ENCODE assay signal across 8 mouse cellular contexts in genomic region chr8:83622389-83622989, GRCm38 (mm10). TPM values are rescaled to one million over a fixed set of nuclear protein-coding genes. Genes with fewer than 3 reads are reported as not detected.
DNase-seq lines count a peak whose midpoint lies in the region; ATAC-seq lines count a peak whose summit lies in the region.

No protein-coding gene starts in this region.

- DNase-seq in kidney, postnatal 10 days: peak; percentile 93
- peak; percentile 73 to 83 for DNase-seq in natural killer cell, adult 2 months (ENCODE audit: low spot score in 2 of 2)

- H3K27ac ChIP-seq in brown adipose tissue, adult 24 weeks (replicated peaks; ENCODE audit: low read depth, low read length): no peak overlapping the region
- H3K27ac ChIP-seq in heart, embryonic 13.5 days (replicated peaks): no peak overlapping the region
- peak overlapping the region; percentile 73 for H3K27ac ChIP-seq in liver, embryonic 12.5 days
- H3K27ac ChIP-seq in stomach, embryonic 14.5 days (ENCODE audit: low read length): no peak overlapping the region

- WGBS in heart, embryonic 13.5 days: 6% methylated on average over 23 of the region's 23 CpGs
- 6% methylated on average over 23 of the region's 23 CpGs for WGBS in liver, embryonic 12.5 days (ENCODE audit: insufficient replicate concordance)
- WGBS in stomach, embryonic 14.5 days: 6% methylated on average over 23 of the region's 23 CpGs

- H3K27me3 ChIP-seq in heart, embryonic 13.5 days (replicated peaks): peaks cover 6% of the 10 kb centered on the region; the same call in 1 of the 2 replicates
- no peaks in the 10 kb centered on the region for H3K27me3 ChIP-seq in liver, embryonic 12.5 days (replicated peaks)
- no peaks in the 10 kb centered on the region for H3K27me3 ChIP-seq in stomach, embryonic 14.5 days (ENCODE audit: control insufficient read depth, insufficient read depth, low read length)

- H3K4me2 ChIP-seq in heart, embryonic 13.5 days: peak overlapping the region; percentile 71
- H3K4me2 ChIP-seq in liver, embryonic 12.5 days: peak overlapping the region; percentile 84
- H3K4me2 ChIP-seq in stomach, embryonic 14.5 days (replicated peaks; ENCODE audit: low read depth, low read length): peak overlapping the region; percentile 63

- H3K4me1 ChIP-seq in brown adipose tissue, adult 24 weeks (ENCODE audit: control insufficient read depth, insufficient read depth, insufficient read length, low read length): no peaks in the 10 kb centered on the region
- H3K4me1 ChIP-seq in heart, embryonic 13.5 days: peaks cover 7% of the 10 kb centered on the region
- H3K4me1 ChIP-seq in liver, embryonic 12.5 days: peaks cover 55% of the 10 kb centered on the region
- no peaks in the 10 kb centered on the region for H3K4me1 ChIP-seq in stomach, embryonic 14.5 days (ENCODE audit: control insufficient read depth, insufficient read depth, low read length)

- peak overlapping the region; percentile 71 for H3K9ac ChIP-seq in heart, embryonic 13.5 days
- peak overlapping the region; percentile 74 for H3K9ac ChIP-seq in liver, embryonic 12.5 days
- no peak overlapping the region; the same call in 1 of the 2 replicates for H3K9ac ChIP-seq in stomach, embryonic 14.5 days (replicated peaks; ENCODE audit: low read depth, low read length)

- ATAC-seq in CD4-positive, CD25-positive, alpha-beta regulatory T cell, adult 4 months: peak; percentile 93
- peak; percentile 86 for ATAC-seq in erythroid progenitor cell, adult 5-6 weeks (replicated peaks; ENCODE audit: low FRiP score, poor library complexity, severe bottlenecking)
- no peak; the same call in 1 of the 2 replicates for ATAC-seq in heart, embryonic 13.5 days (ENCODE audit: extremely low read depth, insufficient number of reproducible peaks, low FRiP score, low TSS enrichment)
- peak; percentile 85 for ATAC-seq in liver, embryonic 12.5 days
- peak; percentile 88; the same call in 1 of the 2 replicates for ATAC-seq in stomach, embryonic 14.5 days (ENCODE audit: insufficient number of reproducible peaks, insufficient read depth, low FRiP score, low read depth)

- H3K9me3 ChIP-seq in heart, embryonic 13.5 days: no peaks in the 10 kb centered on the region
- no peaks in the 10 kb centered on the region for H3K9me3 ChIP-seq in liver, embryonic 12.5 days (replicated peaks)
- H3K9me3 ChIP-seq in stomach, embryonic 14.5 days (ENCODE audit: control insufficient read depth, low read depth, low read length): no peaks in the 10 kb centered on the region

- no peaks in the 10 kb centered on the region for H3K36me3 ChIP-seq in heart, embryonic 13.5 days
- H3K36me3 ChIP-seq in liver, embryonic 12.5 days: no peaks in the 10 kb centered on the region
- no peaks in the 10 kb centered on the region for H3K36me3 ChIP-seq in stomach, embryonic 14.5 days (ENCODE audit: control insufficient read depth, insufficient read depth, low read length)

- H3K4me3 ChIP-seq in brown adipose tissue, adult 24 weeks (ENCODE audit: insufficient read depth, low read depth, low read length): peak overlapping the region; percentile 32
- peak overlapping the region; percentile 45 for H3K4me3 ChIP-seq in heart, embryonic 13.5 days
- peak overlapping the region; percentile 53 for H3K4me3 ChIP-seq in liver, embryonic 12.5 days
- peak overlapping the region; percentile 24 for H3K4me3 ChIP-seq in stomach, embryonic 14.5 days (ENCODE audit: low read depth, low read length)

RNA-seq across cellular contexts. Expression of gene Dnajb1, which starts 14.5 kb away (rescaled TPM):
- 10 to 100 TPM; 44.9 to 62.3 TPM for polyA plus RNA-seq in CD4-positive, CD25-positive, alpha-beta regulatory T cell, adult 4 months (2017; shearing (Covaris generic))
- 25.0 and 50.3 TPM in 2 replicates for polyA plus RNA-seq in brown adipose tissue, adult 24 weeks (2012; ENCODE audit: insufficient read depth, insufficient read length, missing spikeins)
- 56.2 and 59.5 TPM in 2 replicates for total RNA-seq in erythroid progenitor cell, adult 5-6 weeks (2015; ENCODE audit: low replicate concordance)
- total RNA-seq in erythroid progenitor cell, adult 5-6 weeks (2017; ENCODE audit: low replicate concordance): 58.9 and 62.4 TPM in 2 replicates
- 41.4 and 47.4 TPM in 2 replicates for polyA plus RNA-seq in heart, embryonic 13.5 days (2015; fragmentation: Nextera tagmentation; extraction: Ambion mirVana)
- 65.1 and 69.8 TPM in 2 replicates for polyA plus RNA-seq in liver, embryonic 12.5 days (2016; fragmentation: Nextera tagmentation; extraction: Ambion mirVana)
- 59.5 and 59.6 TPM in 2 replicates for polyA plus RNA-seq in stomach, embryonic 14.5 days (2014; fragmentation: Nextera tagmentation; extraction: Ambion mirVana)

RNA-seq across cellular contexts. Expression of gene Tecr, which starts 14.7 kb away (rescaled TPM):
- 100 to 1,000 TPM; 408 to 507 TPM for polyA plus RNA-seq in CD4-positive, CD25-positive, alpha-beta regulatory T cell, adult 4 months (2017; shearing (Covaris generic))
- 552 and 608 TPM in 2 replicates for polyA plus RNA-seq in brown adipose tissue, adult 24 weeks (2012; ENCODE audit: insufficient read depth, insufficient read length, missing spikeins)
- 292 and 301 TPM in 2 replicates for total RNA-seq in erythroid progenitor cell, adult 5-6 weeks (2015; ENCODE audit: low replicate concordance)
- total RNA-seq in erythroid progenitor cell, adult 5-6 weeks (2017; ENCODE audit: low replicate concordance): 92.2 and 190 TPM in 2 replicates
- polyA plus RNA-seq in heart, embryonic 13.5 days (2015; fragmentation: Nextera tagmentation; extraction: Ambion mirVana): 438 and 474 TPM in 2 replicates
- polyA plus RNA-seq in liver, embryonic 12.5 days (2016; fragmentation: Nextera tagmentation; extraction: Ambion mirVana): 371 and 378 TPM in 2 replicates
- polyA plus RNA-seq in stomach, embryonic 14.5 days (2014; fragmentation: Nextera tagmentation; extraction: Ambion mirVana): 629 and 635 TPM in 2 replicates

RNA-seq across cellular contexts. Expression of gene Gipc1, which starts 30.0 kb away (rescaled TPM):
- polyA plus RNA-seq in CD4-positive, CD25-positive, alpha-beta regulatory T cell, adult 4 months (2017; shearing (Covaris generic)): 10 to 100 TPM; 14.8 to 21.9 TPM
- polyA plus RNA-seq in brown adipose tissue, adult 24 weeks (2012; ENCODE audit: insufficient read depth, insufficient read length, missing spikeins): 20.8 and 21.2 TPM in 2 replicates
- total RNA-seq in erythroid progenitor cell, adult 5-6 weeks (2015; ENCODE audit: low replicate concordance): 2.9 and 5.9 TPM in 2 replicates
- 9.3 and 12.5 TPM in 2 replicates for total RNA-seq in erythroid progenitor cell, adult 5-6 weeks (2017; ENCODE audit: low replicate concordance)
- polyA plus RNA-seq in heart, embryonic 13.5 days (2015; fragmentation: Nextera tagmentation; extraction: Ambion mirVana): 155 and 164 TPM in 2 replicates
- 80.0 and 80.4 TPM in 2 replicates for polyA plus RNA-seq in liver, embryonic 12.5 days (2016; fragmentation: Nextera tagmentation; extraction: Ambion mirVana)
- 180 and 185 TPM in 2 replicates for polyA plus RNA-seq in stomach, embryonic 14.5 days (2014; fragmentation: Nextera tagmentation; extraction: Ambion mirVana)

RNA-seq across cellular contexts. Expression of gene Ptger1, which starts 44.0 kb away (rescaled TPM):
- 1 to 10 TPM; 1.2 TPM for polyA plus RNA-seq in CD4-positive, CD25-positive, alpha-beta regulatory T cell, adult 4 months (2017; shearing (Covaris generic))
- polyA plus RNA-seq in brown adipose tissue, adult 24 weeks (2012; ENCODE audit: insufficient read depth, insufficient read length, missing spikeins): not detected in 2 replicates
- not detected in 2 replicates for total RNA-seq in erythroid progenitor cell, adult 5-6 weeks (2015; ENCODE audit: low replicate concordance)
- total RNA-seq in erythroid progenitor cell, adult 5-6 weeks (2017; ENCODE audit: low replicate concordance): 0.13 TPM in 1 of 2 replicates, not detected in the other
- polyA plus RNA-seq in heart, embryonic 13.5 days (2015; fragmentation: Nextera tagmentation; extraction: Ambion mirVana): 0.35 and 0.41 TPM in 2 replicates
- polyA plus RNA-seq in liver, embryonic 12.5 days (2016; fragmentation: Nextera tagmentation; extraction: Ambion mirVana): 0.25 and 0.41 TPM in 2 replicates
- 3.1 and 5.4 TPM in 2 replicates for polyA plus RNA-seq in stomach, embryonic 14.5 days (2014; fragmentation: Nextera tagmentation; extraction: Ambion mirVana)

RNA-seq across cellular contexts. Expression of gene Ndufb7, which starts 56.0 kb away (rescaled TPM):
- polyA plus RNA-seq in CD4-positive, CD25-positive, alpha-beta regulatory T cell, adult 4 months (2017; shearing (Covaris generic)): 100 to 1,000 TPM; 277 to 291 TPM
- polyA plus RNA-seq in brown adipose tissue, adult 24 weeks (2012; ENCODE audit: insufficient read depth, insufficient read length, missing spikeins): 676 and 868 TPM in 2 replicates
- total RNA-seq in erythroid progenitor cell, adult 5-6 weeks (2015; ENCODE audit: low replicate concordance): 90.1 and 119 TPM in 2 replicates
- 75.9 and 125 TPM in 2 replicates for total RNA-seq in erythroid progenitor cell, adult 5-6 weeks (2017; ENCODE audit: low replicate concordance)
- polyA plus RNA-seq in heart, embryonic 13.5 days (2015; fragmentation: Nextera tagmentation; extraction: Ambion mirVana): 524 and 602 TPM in 2 replicates
- 290 and 291 TPM in 2 replicates for polyA plus RNA-seq in liver, embryonic 12.5 days (2016; fragmentation: Nextera tagmentation; extraction: Ambion mirVana)
- polyA plus RNA-seq in stomach, embryonic 14.5 days (2014; fragmentation: Nextera tagmentation; extraction: Ambion mirVana): 325 and 345 TPM in 2 replicates
